Mouse (Mus musculus) intestine, postnatal 0 days (tissue): ENCODE measurements around the gene Kcnn4. TPM values are rescaled to one million over a fixed set of nuclear protein-coding genes. Genes with fewer than 3 reads are reported as not detected.

Experiments used
- ATAC-seq: fragments of 200-750 bp; cut with Nextera tagmentation; 2 replicates; pipeline ENCODE4 v1.8.0; 2017; ENCODE audit warnings: mild to moderate bottlenecking, moderate TSS enrichment, moderate library complexity
- H3K27ac ChIP-seq: fragments of 300-500 bp; sonication (generic); 2 replicates; pipeline ENCODE4 v1.5.1; 2014; ENCODE audit warnings: mild to moderate bottlenecking, low read depth, low read length, moderate library complexity
- H3K27me3 ChIP-seq: fragments of 300-500 bp; sonication (generic); replicated peaks from 2 replicates; pipeline ENCODE4 v1.6.1; 2014; ENCODE audit warnings: low read length, mixed read lengths; ENCODE audit not compliant: control insufficient read depth, insufficient read depth
- H3K36me3 ChIP-seq: fragments of 300-500 bp; sonication (generic); 2 replicates; pipeline ENCODE4 v1.6.1; 2014; ENCODE audit warnings: mild to moderate bottlenecking, moderate library complexity; ENCODE audit not compliant: control insufficient read depth, insufficient read depth
- H3K4me1 ChIP-seq: fragments of 300-500 bp; sonication (generic); replicated peaks from 2 replicates; pipeline ENCODE4 v1.6.1; 2014; ENCODE audit warnings: antibody characterized with exemption, low read length, mixed read lengths; ENCODE audit not compliant: control insufficient read depth, insufficient read depth
- H3K4me2 ChIP-seq: fragments of 300-500 bp; sonication (generic); replicated peaks from 2 replicates; pipeline ENCODE4 v1.6.1; 2014; ENCODE audit warnings: low read depth, mild to moderate bottlenecking, moderate library complexity
- H3K4me3 ChIP-seq: fragments of 300-500 bp; sonication (generic); 2 replicates; pipeline ENCODE4 v1.5.1; 2014; ENCODE audit warnings: low read depth, low read length
- H3K9ac ChIP-seq: fragments of 300-500 bp; sonication (generic); 2 replicates; pipeline ENCODE4 v1.6.1; 2014; ENCODE audit warnings: mild to moderate bottlenecking, low read depth, low read length
- H3K9me3 ChIP-seq: fragments of 300-500 bp; sonication (generic); 2 replicates; pipeline ENCODE4 v1.6.1; 2016; ENCODE audit warnings: mixed run types; ENCODE audit not compliant: control insufficient read depth
- CTCF ChIP-seq: sonication (generic); IDR thresholded peaks from 2 replicates; pipeline ENCODE4 v1.5.1; 2016; ENCODE audit warnings: low read depth, mild to moderate bottlenecking, control low read depth, antibody characterized with exemption, moderate library complexity
- WGBS: fragments of 180-500 bp; shearing (Covaris S2); extraction: QIAGEN DNeasy Blood & Tissue Kit; methylation state at CpG from one replicate; pipeline ENCODE4 v1.1.7; 2014; 5-methylcytosine and 5-hydroxymethylcytosine counted together
- polyA plus RNA-seq: library from polyadenylated mRNA; unstranded; fragments of >200 nt; fragmentation: Nextera tagmentation; extraction: Ambion mirVana; gene quantifications from 2 replicates; pipeline ENCODE4 v1.2.1, GENCODE M21; 2015

The Kcnn4 gene
- polyA plus RNA-seq, 1 experiment from 2014 or later, result 3.2 TPM

GRCm38 (mm10) chr7:24413630-24414029, 43.6 kb downstream of the Kcnn4 start:
- no peaks in the 10 kb centered on the region for H3K27me3 ChIP-seq
- no peak overlapping the region for H3K4me2 ChIP-seq
- TF ChIP-seq CTCF, result no peak
- H3K9me3 ChIP-seq, result no peaks in the 10 kb centered on the region
- no peaks in the 10 kb centered on the region for H3K4me1 ChIP-seq
- H3K4me3 ChIP-seq, result no peak overlapping the region
- no peak overlapping the region for H3K9ac ChIP-seq
- peaks cover 17% of the 10 kb centered on the region; the same call in 1 of the 2 replicates for H3K36me3 ChIP-seq
- ATAC-seq, result no peak
- 72% methylated on average over 3 of the region's 3 CpGs for WGBS
- no peak overlapping the region for H3K27ac ChIP-seq

- Histone ChIP-seq H3K4me2 (no peak overlapping the region), H3K4me1 (no peaks in the 10 kb centered on the region), H3K9ac (no peak overlapping the region), H3K9me3 (no peaks in the 10 kb centered on the region), H3K27me3 (no peaks in the 10 kb centered on the region), H3K27ac (no peak overlapping the region), H3K4me3 (no peak overlapping the region), H3K36me3 (peaks cover 17% of the 10 kb centered on the region; the same call in 1 of the 2 replicates)
- 79% methylated on average over 7 of the region's 7 CpGs for WGBS
- no peak for TF ChIP-seq CTCF
- ATAC-seq, result no peak
Observed at GRCm38 (mm10) chr7:24415261-24415660, 45.2 kb downstream of the Kcnn4 start.

GRCm38 (mm10) chr7:24419579-24419978, 49.5 kb downstream of the Kcnn4 start:
- H3K9me3 ChIP-seq, result no peaks in the 10 kb centered on the region
- H3K27me3 ChIP-seq, result no peaks in the 10 kb centered on the region
- H3K9ac ChIP-seq, result no peak overlapping the region
- H3K36me3 ChIP-seq, result peaks cover 38% of the 10 kb centered on the region; the same call in 1 of the 2 replicates
- no peak for TF ChIP-seq CTCF
- 92% methylated on average over 8 of the region's 8 CpGs for WGBS
- H3K4me3 ChIP-seq, result no peak overlapping the region
- no peak overlapping the region for H3K4me2 ChIP-seq
- ATAC-seq, result no peak
- H3K4me1 ChIP-seq, result no peaks in the 10 kb centered on the region
- H3K27ac ChIP-seq, result no peak overlapping the region

- ATAC-seq, result no peak
- WGBS, result 84% methylated on average over 7 of the region's 7 CpGs
- H3K36me3 ChIP-seq, result peaks cover 33% of the 10 kb centered on the region; the same call in 1 of the 2 replicates
- no peaks in the 10 kb centered on the region for H3K27me3 ChIP-seq
- H3K27ac ChIP-seq, result no peak overlapping the region
- H3K4me1 ChIP-seq, result no peaks in the 10 kb centered on the region
- no peak overlapping the region for H3K4me3 ChIP-seq
- no peak for TF ChIP-seq CTCF
- no peak overlapping the region for H3K9ac ChIP-seq
- no peaks in the 10 kb centered on the region for H3K9me3 ChIP-seq
- H3K4me2 ChIP-seq, result no peak overlapping the region
Observed at GRCm38 (mm10) chr7:24421648-24422047, 51.6 kb downstream of the Kcnn4 start.

- ATAC-seq, result no peak
- no peak overlapping the region for H3K4me3 ChIP-seq
- H3K36me3 ChIP-seq, result peaks cover 28% of the 10 kb centered on the region; the same call in 1 of the 2 replicates
- no peak overlapping the region for H3K27ac ChIP-seq
- no peak overlapping the region for H3K9ac ChIP-seq
- no peak for TF ChIP-seq CTCF
- no peak overlapping the region for H3K4me2 ChIP-seq
- WGBS, result 83% methylated on average over 8 of the region's 8 CpGs
- no peaks in the 10 kb centered on the region for H3K9me3 ChIP-seq
- H3K27me3 ChIP-seq, result no peaks in the 10 kb centered on the region
- H3K4me1 ChIP-seq, result no peaks in the 10 kb centered on the region
Observed at GRCm38 (mm10) chr7:24422251-24422650, 52.2 kb downstream of the Kcnn4 start.

- Histone ChIP-seq H3K9me3 (no peaks in the 10 kb centered on the region), H3K27ac (no peak overlapping the region), H3K36me3 (peaks cover 28% of the 10 kb centered on the region; the same call in 1 of the 2 replicates), H3K4me2 (no peak overlapping the region), H3K9ac (no peak overlapping the region), H3K4me3 (no peak overlapping the region), H3K4me1 (no peaks in the 10 kb centered on the region), H3K27me3 (no peaks in the 10 kb centered on the region)
- ATAC-seq, result peak; percentile 60; the same call in 1 of the 2 replicates
- TF ChIP-seq CTCF, result no peak
- 57% methylated on average over 15 of the region's 15 CpGs for WGBS
Observed at GRCm38 (mm10) chr7:24423107-24423763, 53.2 kb downstream of the Kcnn4 start.
